Comparison of ENCODE assay signal across 15 mouse cellular contexts in genomic region chr1:182074265-182074664, GRCm38 (mm10). TPM values are rescaled to one million over a fixed set of nuclear protein-coding genes. Genes with fewer than 3 reads are reported as not detected.
DNase-seq lines count a peak whose midpoint lies in the region; ATAC-seq and TF ChIP-seq lines count a peak whose summit lies in the region.
"Had no signal": no experiment of that assay in that cellular context is flagged by ENCODE, and none has a peak within 500 bp of the region (broad histone marks: within the 10 kb centered on the region; RNA-seq: fewer than 3 reads in every experiment).

No protein-coding gene starts in this region.

- ATAC-seq in limb, embryonic 14.5 days (ENCODE audit: low FRiP score, low read depth) = peak; percentile 62; the same call in 1 of the 2 replicates
- ATAC-seq in liver, embryonic 11.5 days (replicated peaks; ENCODE audit: low FRiP score) = no peak
- ATAC-seq: intestine, embryonic 16.5 days had no signal

- whole genome bisulfite sequencing in limb, embryonic 14.5 days = 70% methylated on average over 10 of the region's 10 CpGs
- 88% methylated on average over 10 of the region's 10 CpGs for WGBS in limb, embryonic 10.5 days
- 83% methylated on average over 10 of the region's 10 CpGs for WGBS in liver, embryonic 11.5 days

- H3K4me1 ChIP-seq in limb, embryonic 14.5 days (ENCODE audit: control insufficient read depth, insufficient read depth, low read length) = no peaks in the 10 kb centered on the region; the same call in 1 of the 2 replicates
- H3K4me1 ChIP-seq in limb, embryonic 10.5 days = no peaks in the 10 kb centered on the region
- H3K4me1 ChIP-seq in liver, embryonic 11.5 days (replicated peaks; ENCODE audit: control insufficient read depth, insufficient read depth, low read length) = no peaks in the 10 kb centered on the region; the same call in 1 of the 2 replicates

- H3K4me3 ChIP-seq in limb, embryonic 14.5 days (replicated peaks; ENCODE audit: low read length) = no peak overlapping the region
- no peak overlapping the region for H3K4me3 ChIP-seq in limb, embryonic 10.5 days
- no peak overlapping the region for H3K4me3 ChIP-seq in liver, embryonic 11.5 days (ENCODE audit: low read depth, low read length)

- H3K27ac ChIP-seq in limb, embryonic 14.5 days (replicated peaks; ENCODE audit: low read depth, low read length) = no peak overlapping the region
- no peak overlapping the region for H3K27ac ChIP-seq in limb, embryonic 10.5 days
- no peak overlapping the region for H3K27ac ChIP-seq in liver, embryonic 11.5 days (ENCODE audit: low read depth, low read length)
- H3K27ac ChIP-seq: liver, embryonic 14.5 days; macrophage had no signal

- no peak overlapping the region for H3K4me2 ChIP-seq in limb, embryonic 14.5 days (replicated peaks; ENCODE audit: low read depth, low read length, severe bottlenecking)
- no peak overlapping the region for H3K4me2 ChIP-seq in liver, embryonic 11.5 days

- H3K36me3 ChIP-seq in limb, embryonic 14.5 days (ENCODE audit: control insufficient read depth, insufficient read depth, low read length) = no peaks in the 10 kb centered on the region
- no peaks in the 10 kb centered on the region for H3K36me3 ChIP-seq in limb, embryonic 10.5 days
- no peaks in the 10 kb centered on the region for H3K36me3 ChIP-seq in liver, embryonic 11.5 days (ENCODE audit: control insufficient read depth, insufficient read depth, low read length)

- peaks cover 4% of the 10 kb centered on the region; the same call in 1 of the 2 replicates for H3K9me3 ChIP-seq in limb, embryonic 14.5 days (ENCODE audit: control insufficient read depth, low read length)
- H3K9me3 ChIP-seq in limb, embryonic 10.5 days (replicated peaks) = no peaks in the 10 kb centered on the region
- no peaks in the 10 kb centered on the region for H3K9me3 ChIP-seq in liver, embryonic 11.5 days (ENCODE audit: control insufficient read depth, low read length)

- intact Hi-C loops in heart, postnatal 25 days (cut with DNase I) = no loop called here
- intact Hi-C loops in heart, postnatal 10 days (cut with DNase I) = no loop called here

- no peaks in the 10 kb centered on the region for H3K27me3 ChIP-seq in limb, embryonic 14.5 days (ENCODE audit: control insufficient read depth, insufficient read depth, low read length)
- no peaks in the 10 kb centered on the region for H3K27me3 ChIP-seq in limb, embryonic 10.5 days (ENCODE audit: low read depth, poor library complexity, severe bottlenecking)
- H3K27me3 ChIP-seq in liver, embryonic 11.5 days (replicated peaks; ENCODE audit: control insufficient read depth, insufficient read depth, low read length) = no peaks in the 10 kb centered on the region

- no peak for TF ChIP-seq POLR2A in limb, embryonic 14.5 days (IDR thresholded peaks at IDR 0.05; ENCODE audit: borderline replicate concordance, extremely low read depth, insufficient read depth, insufficient read length)

- peak; percentile 93 for DNase-seq in heart, adult 11 months
- no peak for DNase-seq in heart, postnatal 25 days (ENCODE audit: low spot score)
- DNase-seq in limb, embryonic 14.5 days (ENCODE audit: low spot score) = peak; percentile 78
- DNase-seq in limb, embryonic 10.5 days (ENCODE audit: low spot score) = no peak
- DNase-seq in heart, postnatal 10 days = peak; percentile 48 to 67
- DNase-seq in retina, postnatal 1 day = peak; percentile 45
- DNase-seq in right cerebral cortex, postnatal 25 days = no peak
- no peak for DNase-seq in liver, embryonic 11.5 days (ENCODE audit: low spot score)
- DNase-seq: adrenal gland, postnatal 25 days; embryo, embryonic 11 days; spleen, adult 18-20 months; thymus, adult 2 months had no signal

- no peak overlapping the region for H3K9ac ChIP-seq in limb, embryonic 14.5 days (ENCODE audit: low read depth, low read length, severe bottlenecking)
- H3K9ac ChIP-seq in liver, embryonic 11.5 days (ENCODE audit: low read depth, low read length) = no peak overlapping the region
- H3K9ac ChIP-seq: liver, embryonic 14.5 days had no signal

RNA-seq across cellular contexts. Expression of gene Srp9, which starts 50.3 kb away (rescaled TPM):
- total RNA-seq in heart, postnatal 25 days (2021) = 10 to 100 TPM; 39.8 to 42.7 TPM
- 78.2 and 101 TPM in 2 replicates for polyA plus RNA-seq in limb, embryonic 14.5 days (2012; rRNA removed)
- 157 and 166 TPM in 2 replicates for polyA plus RNA-seq in limb, embryonic 14.5 days (2014; fragmentation: Nextera tagmentation; extraction: Ambion mirVana)
- polyA plus RNA-seq in limb, embryonic 10.5 days (2016; fragmentation: Nextera tagmentation; extraction: Ambion mirVana) = 168 TPM in 2 replicates
- total RNA-seq in heart, postnatal 10 days (2021) = 10 to 100 TPM; 48.1 to 49.0 TPM
- polyA plus RNA-seq in liver, embryonic 11.5 days (2014; fragmentation: Nextera tagmentation; extraction: Ambion mirVana) = 147 and 160 TPM in 2 replicates

RNA-seq across cellular contexts. Expression of gene Enah, which starts 54.5 kb away (rescaled TPM):
- total RNA-seq in heart, postnatal 25 days (2021) = 100 to 1,000 TPM; 106 to 109 TPM
- 87.9 and 89.2 TPM in 2 replicates for polyA plus RNA-seq in limb, embryonic 14.5 days (2012; rRNA removed)
- 29.3 and 30.7 TPM in 2 replicates for polyA plus RNA-seq in limb, embryonic 14.5 days (2014; fragmentation: Nextera tagmentation; extraction: Ambion mirVana)
- 23.0 and 23.6 TPM in 2 replicates for polyA plus RNA-seq in limb, embryonic 10.5 days (2016; fragmentation: Nextera tagmentation; extraction: Ambion mirVana)
- 100 to 1,000 TPM; 140 to 156 TPM for total RNA-seq in heart, postnatal 10 days (2021)
- 6.4 and 7.6 TPM in 2 replicates for polyA plus RNA-seq in liver, embryonic 11.5 days (2014; fragmentation: Nextera tagmentation; extraction: Ambion mirVana)

Comparison
In these comparisons a context has a peak if more than half of its experiments do, and no peak if none do; other contexts are left out.
1. DNase-seq: peak in heart, adult 11 months (single experiment), limb, embryonic 14.5 days (single experiment), heart, postnatal 10 days (2 of 2) and retina, postnatal 1 day (single experiment); none in heart, postnatal 25 days (single experiment), limb, embryonic 10.5 days (single experiment), right cerebral cortex, postnatal 25 days (single experiment) and liver, embryonic 11.5 days (single experiment).